In the genomic region with DNA sequence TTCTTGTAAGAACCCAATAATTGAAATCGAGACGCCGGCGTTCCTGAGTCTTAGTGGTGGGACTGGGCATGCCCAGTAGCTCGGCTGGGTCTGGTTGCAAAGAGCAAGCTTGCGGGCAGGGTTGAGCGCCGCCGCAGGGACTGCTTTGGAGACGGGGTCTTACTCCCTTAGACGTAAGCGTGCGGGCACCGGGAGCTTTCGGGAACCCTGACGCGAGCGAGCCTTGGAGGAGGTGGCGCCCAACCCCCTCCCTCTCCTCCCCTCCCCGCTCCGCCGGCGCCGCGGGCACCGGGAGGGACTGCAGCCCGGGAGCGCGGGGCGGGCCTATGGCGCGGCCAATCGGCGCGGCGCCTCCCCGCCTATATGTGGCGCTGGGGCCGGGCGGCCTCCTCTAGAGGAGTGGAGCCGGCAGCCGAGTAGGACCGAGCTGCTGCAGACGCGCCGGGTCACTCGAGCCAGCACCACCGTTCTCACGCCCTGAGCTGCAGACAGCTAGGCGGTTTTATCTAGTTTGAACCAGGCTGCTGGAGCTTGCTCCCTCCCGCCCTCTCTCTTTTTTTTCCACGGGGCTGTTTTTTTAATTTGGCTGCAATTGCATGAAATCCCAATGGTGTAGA, we compare ENCODE assay signal across 8 mouse cellular contexts. TPM values are rescaled to one million over a fixed set of nuclear protein-coding genes. Genes with fewer than 3 reads are reported as not detected.
DNase-seq lines count a peak whose midpoint lies in the region.

No protein-coding gene starts in this region.

- H3K36me3 ChIP-seq in megakaryocyte, embryonic 14.5 days (replicated peaks; ENCODE audit: low read length), result peaks cover 31% of the 10 kb centered on the region

- H3K9me3 ChIP-seq in megakaryocyte, embryonic 14.5 days, result no peaks in the 10 kb centered on the region

- peak; percentile 98 to 99 for DNase-seq in adrenal gland, adult (ENCODE audit: inconsistent age in 2 of 2, low spot score in 1 of 2)
- peak; percentile 94 for DNase-seq in embryo, embryonic 10 days (ENCODE audit: low spot score)
- DNase-seq in gastrocnemius, postnatal 10 days, result peak; percentile 93
- peak; percentile 77 for DNase-seq in induced T-regulatory cell, adult 2 months (ENCODE audit: low read depth)
- DNase-seq in left cerebral cortex, adult 9 months (ENCODE audit: low spot score in 2 of 2), result peak; percentile 85 to 93
- DNase-seq in right cerebral cortex, adult 2 months (ENCODE audit: low spot score in 2 of 2), result peak; percentile 89 to 93
- DNase-seq in urinary bladder, postnatal 10 days (ENCODE audit: low spot score), result peak; percentile 89

- H3K4me3 ChIP-seq in megakaryocyte, embryonic 14.5 days (replicated peaks), result peak overlapping the region; percentile 93

- peaks cover 37% of the 10 kb centered on the region for H3K4me1 ChIP-seq in megakaryocyte, embryonic 14.5 days

- peaks cover 12% of the 10 kb centered on the region for H3K27me3 ChIP-seq in megakaryocyte, embryonic 14.5 days (replicated peaks)

RNA-seq across cellular contexts. Expression of gene Serp2, which starts 52.5 kb away (rescaled TPM):
- total RNA-seq in gastrocnemius, postnatal 10 days (2021), result 1 to 10 TPM; 1.8 to 2.4 TPM
- 0.47 TPM in 1 of 2 replicates, not detected in the other for polyA plus RNA-seq in megakaryocyte, embryonic 14.5 days (2012; ENCODE audit: insufficient read depth, low replicate concordance)

Comparison
In these comparisons a context has a peak if more than half of its experiments do, and no peak if none do; other contexts are left out.
1. Peak in every context shown above with its lines: DNase-seq and H3K4me3 ChIP-seq.